Mouse (Mus musculus): ENCODE results near the gene Fndc3b.
A peak's percentile ranks its signal among the peaks of the same experiment; 100 is the strongest.

Fndc3b gene

DNA sequence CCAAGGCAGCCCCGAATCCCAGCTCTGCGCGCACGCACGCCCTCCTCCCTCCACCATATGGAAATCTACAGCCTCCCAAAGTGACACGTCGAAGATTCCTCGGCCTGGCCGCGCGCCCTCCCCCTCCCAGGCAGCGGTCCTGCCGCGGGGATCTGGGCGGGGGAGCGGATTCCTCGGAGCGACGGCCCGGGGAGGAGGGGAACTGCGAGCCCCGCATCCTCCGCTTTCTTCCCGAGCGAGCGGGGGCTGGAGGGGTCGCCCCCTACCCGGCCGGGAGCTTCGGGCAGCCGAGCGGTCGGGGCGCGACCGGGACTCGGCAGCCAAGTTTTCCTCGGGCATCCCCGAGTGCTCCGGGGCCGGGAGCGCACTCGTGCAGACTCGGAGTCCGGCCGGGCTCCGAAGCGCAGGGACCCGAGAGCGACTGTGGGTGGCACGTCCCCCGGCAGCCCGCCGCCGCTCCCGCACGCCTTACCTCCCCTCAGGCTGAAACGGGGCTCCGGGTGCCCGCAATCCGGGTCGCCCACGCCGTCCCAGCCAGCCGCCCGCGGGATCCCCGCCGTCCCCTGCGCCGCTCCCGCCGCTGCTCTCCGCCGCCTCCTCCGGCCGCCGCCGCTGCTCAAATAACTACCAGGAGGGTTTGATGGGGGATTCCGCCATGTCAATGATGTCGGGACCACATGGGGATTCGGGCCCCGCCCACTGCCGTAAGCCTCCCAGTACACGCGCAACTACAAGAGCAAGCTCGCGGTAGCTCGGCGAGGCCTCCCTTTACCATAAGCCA, at the start of gene Fndc3b:
Gene Fndc3b (minus strand): TSS at position 660 of the 781 bp plus-strand sequence.
- peak; percentile 88 for DNase-seq (ENCODE audit: low read depth, low spot score)

DNA sequence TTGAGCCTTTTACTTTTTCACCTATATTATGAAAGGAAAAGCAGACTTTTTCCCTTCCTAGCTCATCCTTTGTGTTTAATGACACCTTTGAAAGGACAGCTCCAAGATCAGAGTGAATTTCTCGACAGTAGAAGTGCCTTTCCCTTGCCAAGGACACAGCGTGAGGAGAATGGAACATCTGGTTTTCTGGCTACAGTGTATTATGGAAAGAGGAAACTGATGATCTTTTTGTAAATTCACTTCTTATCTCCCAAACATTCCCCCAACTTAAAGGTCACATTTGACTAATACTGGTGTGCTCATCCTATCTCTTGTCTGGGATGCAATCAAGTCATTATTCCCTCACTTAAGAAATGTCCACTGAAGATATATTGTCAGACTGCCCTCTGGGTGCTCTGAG, 49.2 kb upstream of the Fndc3b start:
- DNase-seq (ENCODE audit: low read depth, low spot score) = no peak

DNA sequence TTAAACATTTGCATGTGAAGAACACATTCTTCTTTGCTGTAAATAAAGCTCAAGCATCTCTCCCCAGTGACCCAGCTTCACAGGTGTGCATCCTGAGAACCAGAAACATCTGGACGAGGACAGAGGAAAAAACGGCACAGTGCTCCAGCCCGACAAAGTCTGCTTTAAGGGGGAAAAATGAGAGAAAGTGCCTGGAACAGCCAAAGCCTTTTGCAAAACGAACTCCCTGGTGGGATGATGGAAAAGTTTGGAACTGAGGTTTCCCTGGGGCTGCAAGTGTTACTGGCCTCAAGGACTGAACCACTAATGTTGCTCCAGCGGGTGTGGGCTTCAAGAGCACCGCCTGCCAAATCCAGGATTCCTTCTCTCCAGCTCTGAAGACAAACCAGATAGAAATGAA, 47.9 kb upstream of the Fndc3b start:
- DNase-seq (ENCODE audit: low read depth, low spot score) = no peak

DNA sequence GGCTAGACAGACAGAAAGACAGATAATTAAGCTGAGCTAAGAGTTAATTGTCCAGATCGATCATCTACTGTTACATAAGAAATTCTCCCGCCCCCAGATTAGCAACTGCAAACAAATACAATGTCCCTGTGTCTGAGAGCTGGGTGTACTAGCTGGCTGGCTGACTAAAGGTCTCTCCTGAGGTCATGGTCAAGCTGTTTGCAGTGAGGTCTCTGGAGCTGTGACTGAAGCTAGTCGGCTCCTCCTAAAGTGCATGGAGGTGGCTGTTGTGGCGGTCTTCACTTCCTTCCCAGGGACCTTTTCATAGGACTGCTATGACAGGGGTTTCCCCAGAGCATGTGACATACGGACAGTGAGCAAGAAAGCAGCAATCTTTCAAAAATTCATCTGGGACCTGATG, 40.5 kb upstream of the Fndc3b start:
- no peak for DNase-seq (ENCODE audit: low read depth, low spot score)

DNA sequence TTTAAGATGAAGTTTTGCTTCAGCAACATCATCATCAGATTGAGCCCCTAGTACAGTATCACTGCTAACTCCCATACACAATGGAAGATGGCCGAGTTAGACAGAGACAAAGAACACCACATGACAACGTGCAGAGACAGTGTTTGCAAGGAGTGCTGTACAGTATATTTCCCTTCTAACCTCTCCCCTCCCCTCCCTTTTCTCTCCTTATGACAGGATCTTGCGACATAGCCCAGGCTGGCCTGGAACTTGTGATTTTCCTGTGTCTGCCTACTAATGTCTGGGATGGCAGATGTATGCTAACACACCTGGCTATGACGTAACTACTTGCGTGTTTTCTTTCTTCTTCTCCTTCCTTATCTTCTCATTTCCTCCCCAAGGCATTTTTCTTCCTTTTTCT, 40.0 kb upstream of the Fndc3b start:
- DNase-seq (ENCODE audit: low read depth, low spot score) = no peak

DNA sequence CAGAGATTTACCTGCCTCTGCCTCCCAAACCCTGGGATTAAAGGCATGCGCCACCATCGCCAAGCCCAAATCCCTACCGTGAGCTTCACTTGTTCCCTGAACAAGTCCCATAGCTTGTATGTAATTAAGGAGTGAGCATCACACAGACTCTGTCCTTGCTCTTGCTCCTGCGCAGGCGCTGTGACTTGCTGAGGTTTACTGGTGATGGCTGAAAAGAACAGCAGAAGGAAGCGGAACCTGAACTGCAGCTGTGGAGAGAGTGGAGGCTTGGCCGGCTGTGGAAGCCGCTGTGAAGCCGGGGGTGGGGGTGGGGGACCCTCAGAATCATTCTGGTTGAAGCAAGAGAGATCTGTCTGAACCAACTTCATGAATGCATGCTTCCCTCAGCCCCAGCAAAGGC, 34.5 kb upstream of the Fndc3b start:
- DNase-seq (ENCODE audit: low read depth, low spot score) = no peak

DNA sequence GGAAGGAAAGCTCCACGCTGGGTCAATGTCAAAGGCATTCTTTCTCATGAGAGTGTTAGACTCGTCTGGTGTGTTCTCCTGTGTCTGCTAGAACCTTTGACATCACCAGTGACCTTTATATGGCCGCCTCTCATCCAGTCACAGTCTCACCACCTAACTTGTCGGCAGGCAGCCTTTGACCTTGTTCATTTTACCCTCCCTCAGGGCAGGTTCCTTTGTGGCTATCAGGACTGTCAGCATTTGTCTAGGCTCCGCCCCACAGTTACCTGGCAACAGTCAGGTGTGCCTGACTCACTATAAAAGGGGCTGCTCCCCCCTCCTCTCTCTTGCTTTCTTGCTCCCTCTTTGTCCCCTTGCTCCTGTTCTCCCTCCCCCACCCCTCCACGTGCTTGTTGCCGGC, 33.6 kb upstream of the Fndc3b start:
- DNase-seq (ENCODE audit: low read depth, low spot score) = no peak

DNA sequence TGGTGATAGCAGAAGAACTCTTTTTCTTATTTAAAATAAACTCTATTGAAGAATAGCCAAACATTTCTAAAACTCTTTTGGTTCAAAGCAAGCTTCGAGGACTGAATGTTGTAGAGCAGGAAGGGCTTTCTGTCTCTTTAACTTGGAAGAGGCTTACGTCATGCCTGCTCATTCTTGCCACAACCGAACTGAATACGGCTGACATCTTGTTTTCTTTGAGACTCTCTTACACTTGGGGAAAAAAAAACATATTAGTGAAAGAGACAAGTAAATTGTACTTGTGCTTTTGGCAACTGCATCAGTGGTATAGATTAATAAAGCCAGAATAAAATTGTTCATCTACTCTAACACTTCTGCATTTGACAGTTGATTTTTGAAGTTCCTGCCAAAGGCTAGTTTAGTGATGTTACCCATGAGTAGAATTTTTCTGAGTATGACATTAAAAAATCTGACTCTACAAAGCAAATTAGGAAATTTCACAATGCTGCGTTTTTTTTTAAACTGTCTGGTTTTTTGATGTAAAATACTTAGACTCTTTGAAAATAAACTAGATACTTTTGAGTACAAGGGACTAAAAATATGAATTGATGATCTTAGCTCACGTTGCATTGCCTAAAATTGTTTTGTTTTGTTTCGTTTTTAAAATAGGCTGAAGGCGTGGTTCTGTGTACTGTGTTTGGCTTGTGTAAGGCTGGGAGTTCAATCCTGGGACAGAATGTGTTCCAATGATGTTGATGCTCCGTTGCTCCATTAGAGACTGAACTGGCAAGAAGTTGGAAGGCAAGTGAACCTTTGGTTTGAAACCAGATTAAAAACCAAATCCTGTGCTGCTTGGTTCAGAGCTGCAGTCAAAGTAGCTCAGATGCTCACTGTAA, 32.4 kb upstream of the Fndc3b start:
- no peak for DNase-seq (ENCODE audit: low read depth, low spot score)

DNA sequence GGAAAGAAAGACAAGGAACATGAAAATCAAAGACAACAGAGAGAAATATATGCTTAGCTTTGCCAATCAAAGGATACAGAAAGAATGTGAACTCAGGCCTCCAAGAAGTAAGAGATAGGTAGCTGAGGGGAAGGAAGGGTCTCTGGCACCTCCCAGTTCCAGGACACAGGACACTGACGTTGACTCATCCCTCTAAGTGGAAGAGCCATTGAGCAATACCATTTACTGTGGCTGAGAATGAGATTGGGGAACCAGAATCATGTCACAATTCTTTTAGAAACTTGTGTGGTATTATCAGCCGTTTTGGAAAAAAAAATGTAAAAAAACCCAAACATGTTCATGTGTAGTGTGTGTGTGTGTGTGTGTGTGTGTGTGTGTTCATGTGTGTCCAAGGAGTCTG, 31.0 kb upstream of the Fndc3b start:
- DNase-seq (ENCODE audit: low read depth, low spot score) = no peak

DNA sequence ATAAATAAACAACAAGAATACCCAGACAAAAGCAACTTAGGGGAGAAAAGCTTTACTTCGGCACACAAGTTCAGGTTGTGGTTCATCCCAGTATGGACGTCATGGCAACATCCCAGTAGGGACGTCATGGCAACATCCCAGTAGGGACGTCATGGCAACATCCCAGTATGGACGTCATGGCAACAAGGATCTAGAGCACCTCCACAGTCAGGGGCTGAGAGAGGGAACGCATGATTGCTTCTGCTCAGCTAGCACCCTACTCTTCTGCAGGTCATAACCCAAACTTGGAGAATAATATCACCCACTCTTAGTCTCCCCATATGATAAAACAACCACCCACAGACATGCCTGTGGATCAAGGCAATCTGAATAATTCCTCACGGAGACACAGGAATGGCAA, 29.0 kb upstream of the Fndc3b start:
- no peak for DNase-seq (ENCODE audit: low read depth, low spot score)

DNA sequence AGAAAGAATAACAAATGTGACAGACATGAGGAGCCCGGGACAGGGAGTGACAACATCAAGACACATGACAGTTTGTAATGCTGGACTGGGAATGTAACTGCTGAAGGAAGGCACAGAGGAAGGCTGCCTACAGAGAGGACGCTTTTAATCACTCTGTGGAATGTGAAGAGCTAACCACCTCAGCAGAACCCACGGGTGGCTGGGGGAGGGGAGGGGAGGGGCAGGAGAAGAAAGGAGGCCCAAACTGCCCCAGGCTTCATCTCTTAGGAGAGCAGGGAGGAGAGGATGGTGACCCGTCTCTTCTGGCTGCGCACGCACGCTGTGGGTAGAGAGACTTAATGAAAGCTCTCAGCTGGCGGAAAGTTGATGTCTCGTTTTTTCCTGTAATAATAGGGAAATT, 25.1 kb upstream of the Fndc3b start:
- no peak for DNase-seq (ENCODE audit: low read depth, low spot score)

DNA sequence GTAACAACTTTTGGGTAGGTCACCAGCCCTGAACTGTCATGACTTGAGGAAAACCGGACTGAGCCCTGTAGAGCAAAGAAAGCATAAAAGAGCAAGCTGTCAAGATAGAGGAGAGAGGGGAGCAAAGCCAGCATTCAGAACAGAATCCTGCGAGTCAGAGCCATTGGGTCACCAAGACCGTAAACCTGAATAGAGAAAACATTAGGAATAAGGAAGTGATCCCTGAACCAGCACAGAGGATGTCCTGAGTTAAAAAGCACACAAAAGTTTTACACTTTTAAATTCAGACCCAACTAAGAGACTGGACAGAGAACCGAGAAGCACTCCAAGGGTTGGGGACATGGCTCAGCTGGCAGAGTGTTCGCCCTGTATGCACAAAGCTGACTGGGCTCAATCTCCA, 24.0 kb upstream of the Fndc3b start:
- DNase-seq (ENCODE audit: low read depth, low spot score) = no peak

DNA sequence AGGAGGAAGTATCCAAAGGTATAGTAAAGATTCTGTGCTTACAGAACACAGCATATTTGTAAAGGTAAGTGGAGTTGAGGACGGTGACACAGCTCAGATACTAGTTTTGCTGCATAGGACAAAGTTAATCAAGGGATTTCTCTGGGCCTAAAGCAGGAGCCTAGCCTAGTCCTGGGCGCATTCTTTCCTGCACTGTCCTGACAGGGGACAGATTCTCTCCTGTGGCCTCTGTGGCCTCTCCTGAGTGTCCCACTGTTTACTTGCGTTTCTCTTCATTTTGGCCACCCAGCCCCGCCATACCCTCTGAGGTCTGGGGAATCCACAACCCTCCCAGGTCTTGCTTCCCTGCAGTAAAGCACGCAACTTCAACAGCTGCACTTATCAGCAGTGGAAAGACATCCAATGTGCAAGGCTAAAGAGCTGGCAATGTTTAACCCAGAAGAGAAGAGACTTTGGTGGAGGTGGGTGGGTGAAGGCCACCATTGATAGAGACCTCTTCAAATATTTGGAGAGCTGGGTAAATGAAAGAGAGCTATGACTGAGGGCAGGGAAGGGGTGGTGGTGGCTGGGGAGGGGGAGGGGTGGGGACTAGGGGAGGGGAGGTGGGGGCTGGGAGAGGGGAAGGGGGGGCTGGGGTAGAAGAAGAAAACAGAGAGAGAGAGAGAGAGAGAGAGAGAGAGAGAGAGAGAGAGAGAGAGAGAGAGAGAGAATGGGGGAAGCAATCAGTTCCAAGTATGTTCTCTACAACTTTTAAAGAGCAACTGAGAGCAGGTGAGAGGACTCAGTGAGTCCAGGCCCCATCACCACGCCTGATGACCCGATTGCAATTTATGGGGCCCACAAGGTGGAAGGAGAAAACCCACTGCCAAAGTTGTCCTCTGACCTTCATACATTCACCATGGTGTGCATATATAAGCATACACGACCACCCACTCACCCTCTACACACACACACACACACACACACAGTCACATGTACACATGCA, 18.0 kb upstream of the Fndc3b start:
- no peak for DNase-seq (ENCODE audit: low read depth, low spot score)

DNA sequence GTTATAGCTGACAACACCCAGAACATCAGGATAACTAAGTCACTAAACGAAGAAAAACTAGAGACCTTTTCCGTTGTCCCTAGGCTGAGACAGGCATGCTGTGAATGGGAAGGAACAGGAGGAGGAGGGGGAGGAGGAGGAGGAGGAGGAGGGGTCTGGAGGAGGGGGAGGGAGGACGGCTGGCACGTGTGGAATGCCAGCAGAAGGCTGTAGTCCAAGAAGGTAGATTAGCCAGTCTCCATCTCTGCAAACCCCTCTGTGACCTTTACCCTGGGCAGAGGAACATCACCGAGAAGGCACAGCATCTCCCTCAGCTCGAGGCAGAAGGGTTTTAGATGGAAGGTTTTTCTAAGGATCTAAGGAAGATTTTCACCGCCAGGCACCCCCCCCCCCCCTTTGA, 17.1 kb upstream of the Fndc3b start:
- DNase-seq (ENCODE audit: low read depth, low spot score) = no peak

DNA sequence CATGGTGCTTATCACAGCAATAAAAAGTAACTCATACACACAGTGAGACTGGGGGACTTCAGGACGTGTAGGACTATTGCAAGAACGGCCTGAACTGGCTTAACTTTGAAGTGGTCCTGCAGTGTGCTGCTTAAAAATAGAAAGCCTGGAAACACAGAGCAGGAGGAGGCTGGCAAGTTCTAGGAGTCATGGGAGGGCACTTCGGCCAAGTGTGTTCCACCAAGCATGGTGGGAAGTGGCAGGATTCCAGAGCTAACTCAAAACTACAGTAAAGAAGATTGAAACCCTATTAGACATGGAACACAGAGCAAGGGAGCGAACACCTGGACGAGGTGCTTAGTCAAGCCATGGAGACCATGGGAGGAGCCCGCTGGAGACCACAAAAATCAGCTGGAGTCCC, 14.6 kb upstream of the Fndc3b start:
- DNase-seq (ENCODE audit: low read depth, low spot score) = no peak

DNA sequence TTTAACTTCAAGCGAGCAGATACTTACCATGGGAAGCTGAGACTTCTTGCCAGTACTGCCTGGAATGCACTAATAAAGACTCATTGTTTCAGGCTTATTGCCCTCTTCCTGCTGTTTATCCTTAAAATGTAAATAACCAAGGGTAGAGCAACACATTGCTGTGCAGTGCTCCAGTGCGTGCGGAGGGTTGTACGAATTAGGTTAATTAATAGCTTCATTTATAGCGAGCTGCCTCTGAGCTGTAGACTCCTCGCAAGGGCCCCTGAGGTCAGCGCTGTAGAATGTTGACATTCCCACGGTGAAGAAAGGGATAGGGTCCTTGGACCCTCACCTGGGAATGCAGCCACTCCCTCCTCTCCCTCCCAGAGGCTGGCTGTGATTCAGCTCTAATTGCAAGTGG, 13.1 kb upstream of the Fndc3b start:
- no peak for DNase-seq (ENCODE audit: low read depth, low spot score)

DNA sequence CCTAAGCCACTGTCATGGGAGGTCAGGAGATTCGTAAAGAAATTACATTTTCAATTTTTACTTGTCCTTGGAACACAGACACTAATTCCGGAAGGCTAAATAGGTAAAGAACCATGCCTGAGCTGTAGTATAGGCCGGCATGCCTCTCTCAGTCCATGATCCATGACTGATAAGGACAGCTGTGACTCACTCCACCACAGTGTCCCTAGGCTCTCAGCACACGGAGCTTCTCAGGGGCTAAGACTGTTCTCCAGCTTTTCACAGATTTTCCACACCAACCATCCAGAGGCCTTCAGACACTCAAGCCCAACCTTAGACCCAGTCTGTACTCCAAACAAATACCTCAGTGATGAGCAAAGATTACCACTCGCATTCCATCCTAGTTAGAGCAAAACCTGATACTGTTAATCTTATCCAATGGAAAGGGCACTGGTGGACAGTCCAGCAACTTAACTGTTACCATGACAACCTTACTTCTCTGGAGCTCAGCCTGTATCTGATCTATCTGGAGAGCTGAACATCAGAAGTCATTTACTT, 7.8 kb upstream of the Fndc3b start:
- no peak for DNase-seq (ENCODE audit: low read depth, low spot score)

DNA sequence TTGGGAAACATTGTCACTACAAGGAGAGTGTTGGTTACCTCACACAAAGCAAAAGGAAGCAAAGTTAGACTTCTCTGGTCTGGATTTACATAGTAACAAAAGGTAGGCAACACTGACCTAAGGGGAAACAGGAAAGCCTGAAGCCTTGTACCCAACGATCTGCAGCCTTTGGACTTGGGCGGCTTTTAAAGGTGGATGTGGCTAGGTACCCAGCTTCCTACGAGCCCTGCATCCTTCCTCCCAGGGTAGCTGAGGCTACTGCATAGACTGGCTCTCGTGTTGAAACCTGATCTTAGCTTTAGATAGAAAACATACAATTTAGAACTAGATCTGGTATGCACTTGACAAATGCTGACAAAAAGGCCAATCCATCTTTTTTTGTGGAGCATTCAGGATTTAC, 2.9 kb upstream of the Fndc3b start:
- DNase-seq (ENCODE audit: low read depth, low spot score) = no peak

DNA sequence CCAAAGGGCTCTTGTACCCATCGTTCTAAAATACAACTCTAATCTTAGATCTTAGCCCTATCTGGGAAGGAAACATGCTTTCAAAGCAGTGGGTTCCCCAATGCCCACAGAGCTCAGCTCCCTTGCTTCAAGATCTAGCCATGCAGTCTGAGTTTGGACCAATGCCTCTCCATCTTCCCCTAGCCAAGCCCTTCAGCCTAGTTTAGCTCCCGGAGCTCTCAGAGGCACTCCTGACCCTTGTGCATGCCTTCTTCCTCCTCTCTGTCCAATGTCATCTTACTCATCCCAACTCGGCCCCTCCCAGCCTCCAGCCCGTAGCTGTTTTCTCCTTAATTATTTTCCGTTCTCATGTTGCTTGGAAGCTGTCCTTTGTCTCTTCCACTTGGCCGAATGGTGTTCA, 1.3 kb upstream of the Fndc3b start:
- no peak for DNase-seq (ENCODE audit: low read depth, low spot score)

DNA sequence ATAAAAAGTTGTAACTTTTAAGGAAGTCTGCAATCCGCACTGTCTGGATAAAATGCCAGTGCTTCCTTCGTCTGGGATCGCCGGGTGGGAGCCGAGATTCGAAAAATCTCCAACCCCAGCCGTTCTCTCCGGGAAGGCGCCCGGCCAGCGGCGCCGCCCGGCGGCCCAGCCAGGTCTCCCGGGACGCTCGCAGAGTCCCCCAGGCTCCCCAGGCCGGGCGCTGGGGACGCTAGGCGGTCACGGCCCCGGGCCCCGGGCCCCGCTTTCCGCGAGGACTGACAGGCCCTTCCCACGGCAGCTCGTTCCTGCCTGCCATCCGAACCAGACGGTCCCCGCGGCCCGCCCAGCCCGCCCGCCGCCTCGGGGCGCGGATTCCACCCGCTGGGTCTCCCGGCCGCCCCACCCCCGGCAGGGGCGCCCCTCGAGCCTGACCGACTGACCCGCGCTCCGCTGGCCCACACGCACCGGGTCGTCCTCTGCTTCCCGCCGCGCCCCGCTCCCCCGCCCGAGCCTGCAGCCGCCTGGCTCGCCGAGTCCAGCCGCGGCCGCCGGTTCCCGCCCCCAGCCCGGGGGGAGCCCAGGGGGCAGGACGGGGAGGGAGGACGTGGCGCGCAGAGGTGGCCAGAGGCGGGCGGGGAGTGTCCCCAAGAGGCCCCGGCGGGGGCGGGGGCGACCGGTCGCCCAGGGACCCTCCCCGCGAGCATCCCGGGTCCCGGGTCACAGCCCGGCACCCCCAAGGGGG, 1.0 kb downstream of the Fndc3b start:
- peak; percentile 35 for DNase-seq (ENCODE audit: low read depth, low spot score)

Data from retina, postnatal 7 days (tissue).